Mouse (Mus musculus): ENCODE results near the gene Pla2g6. TPM values are rescaled to one million over a fixed set of nuclear protein-coding genes. Genes with fewer than 3 reads are reported as not detected.

The Pla2g6 gene
- polyA plus RNA-seq, 2 experiments, result 12.7 to 21.8 TPM

DNA sequence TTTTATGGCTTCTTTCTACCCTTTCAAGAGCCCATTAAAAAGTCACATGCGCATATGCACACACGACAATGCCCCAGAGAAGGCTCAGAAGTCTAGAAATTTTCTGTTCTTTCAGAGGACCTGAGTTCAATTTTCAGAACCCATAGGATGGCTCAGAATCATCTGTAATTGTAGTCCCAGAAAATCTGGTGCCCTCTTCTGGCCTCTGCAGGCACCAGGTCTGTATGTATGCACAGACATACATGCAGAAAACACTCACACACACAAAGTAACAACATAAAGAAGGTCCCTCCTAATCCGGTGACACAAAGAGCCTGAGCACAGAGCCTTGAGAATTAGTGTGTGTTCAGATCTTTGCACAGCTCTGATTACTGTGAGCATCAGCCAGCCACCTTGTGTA lies 37.9 kb downstream of the Pla2g6 start:
- no peak overlapping the region for H3K4me2 ChIP-seq (replicated peaks; ENCODE audit: low read depth, low read length, severe bottlenecking)
- no peaks in the 10 kb centered on the region for H3K4me1 ChIP-seq (ENCODE audit: control insufficient read depth, insufficient read depth, low read length)
- H3K4me3 ChIP-seq (replicated peaks; ENCODE audit: low read length), result no peak overlapping the region
- H3K27me3 ChIP-seq (ENCODE audit: control insufficient read depth, insufficient read depth, low read length), result no peaks in the 10 kb centered on the region
- peaks cover 18% of the 10 kb centered on the region for H3K36me3 ChIP-seq (ENCODE audit: control insufficient read depth, insufficient read depth, low read length)
- TF ChIP-seq POLR2A (IDR thresholded peaks at IDR 0.05; ENCODE audit: borderline replicate concordance, extremely low read depth, insufficient read depth, insufficient read length), result no peak
- no peaks in the 10 kb centered on the region for H3K9me3 ChIP-seq (ENCODE audit: control insufficient read depth, low read length)
- ATAC-seq (ENCODE audit: low FRiP score, low read depth) (no peak), DNase-seq (ENCODE audit: low spot score) (no peak)
- H3K9ac ChIP-seq (ENCODE audit: low read depth, low read length, severe bottlenecking), result no peak overlapping the region
- H3K27ac ChIP-seq (replicated peaks; ENCODE audit: low read depth, low read length), result no peak overlapping the region
- WGBS, result 45% methylated on average over 3 of the region's 3 CpGs

- no peak overlapping the region for H3K4me2 ChIP-seq (replicated peaks; ENCODE audit: low read depth, low read length, severe bottlenecking)
- ATAC-seq (ENCODE audit: low FRiP score, low read depth), result no peak
Observed at GRCm38 (mm10) chr15:79289441-79289840, 38.7 kb downstream of the Pla2g6 start.

DNA sequence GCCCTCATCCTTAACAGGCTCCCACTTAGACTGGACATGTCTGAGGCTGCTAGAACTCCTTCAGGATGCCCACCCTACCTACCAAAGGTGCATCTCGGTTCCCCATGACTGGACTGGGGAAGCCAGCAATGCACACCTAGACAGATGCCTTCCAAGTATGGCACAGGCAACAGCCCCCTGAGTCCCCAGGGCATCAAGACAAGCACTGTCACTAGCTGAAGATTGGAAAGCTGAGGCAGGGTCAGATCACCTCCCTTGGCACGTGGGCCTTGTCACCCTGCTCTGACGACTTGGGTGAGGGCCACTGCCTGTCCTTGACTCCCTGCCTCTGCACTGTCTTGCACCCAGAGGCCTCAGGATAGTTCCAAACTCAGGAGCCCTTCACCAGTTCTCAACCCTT lies 39.8 kb downstream of the Pla2g6 start:
- WGBS, result 85% methylated on average over 3 of the region's 3 CpGs
- Histone ChIP-seq H3K9me3 (ENCODE audit: control insufficient read depth, low read length) (no peaks in the 10 kb centered on the region), H3K4me1 (ENCODE audit: control insufficient read depth, insufficient read depth, low read length) (no peaks in the 10 kb centered on the region), H3K9ac (ENCODE audit: low read depth, low read length, severe bottlenecking) (no peak overlapping the region), H3K36me3 (ENCODE audit: control insufficient read depth, insufficient read depth, low read length) (peaks cover 18% of the 10 kb centered on the region), H3K4me2 (replicated peaks; ENCODE audit: low read depth, low read length, severe bottlenecking) (no peak overlapping the region), H3K27me3 (ENCODE audit: control insufficient read depth, insufficient read depth, low read length) (no peaks in the 10 kb centered on the region), H3K4me3 (replicated peaks; ENCODE audit: low read length) (no peak overlapping the region), H3K27ac (replicated peaks; ENCODE audit: low read depth, low read length) (no peak overlapping the region)
- TF ChIP-seq POLR2A (IDR thresholded peaks at IDR 0.05; ENCODE audit: borderline replicate concordance, extremely low read depth, insufficient read depth, insufficient read length), result no peak
- ATAC-seq (ENCODE audit: low FRiP score, low read depth) (no peak), DNase-seq (ENCODE audit: low spot score) (no peak)

More at GRCm38 (mm10) chr15:79289441-79289840, 38.7 kb downstream of the Pla2g6 start:
- no peak overlapping the region for H3K9ac ChIP-seq (ENCODE audit: low read depth, low read length, severe bottlenecking)
- H3K27me3 ChIP-seq (ENCODE audit: control insufficient read depth, insufficient read depth, low read length), result no peaks in the 10 kb centered on the region
- peaks cover 18% of the 10 kb centered on the region for H3K36me3 ChIP-seq (ENCODE audit: control insufficient read depth, insufficient read depth, low read length)
- H3K4me3 ChIP-seq (replicated peaks; ENCODE audit: low read length), result no peak overlapping the region
- H3K27ac ChIP-seq (replicated peaks; ENCODE audit: low read depth, low read length), result no peak overlapping the region
- H3K4me1 ChIP-seq (ENCODE audit: control insufficient read depth, insufficient read depth, low read length), result no peaks in the 10 kb centered on the region
- DNase-seq (ENCODE audit: low spot score), result no peak
- no peaks in the 10 kb centered on the region for H3K9me3 ChIP-seq (ENCODE audit: control insufficient read depth, low read length)
- WGBS, result 73% methylated on average over 12 of the region's 12 CpGs
- TF ChIP-seq POLR2A (IDR thresholded peaks at IDR 0.05; ENCODE audit: borderline replicate concordance, extremely low read depth, insufficient read depth, insufficient read length), result no peak

DNA sequence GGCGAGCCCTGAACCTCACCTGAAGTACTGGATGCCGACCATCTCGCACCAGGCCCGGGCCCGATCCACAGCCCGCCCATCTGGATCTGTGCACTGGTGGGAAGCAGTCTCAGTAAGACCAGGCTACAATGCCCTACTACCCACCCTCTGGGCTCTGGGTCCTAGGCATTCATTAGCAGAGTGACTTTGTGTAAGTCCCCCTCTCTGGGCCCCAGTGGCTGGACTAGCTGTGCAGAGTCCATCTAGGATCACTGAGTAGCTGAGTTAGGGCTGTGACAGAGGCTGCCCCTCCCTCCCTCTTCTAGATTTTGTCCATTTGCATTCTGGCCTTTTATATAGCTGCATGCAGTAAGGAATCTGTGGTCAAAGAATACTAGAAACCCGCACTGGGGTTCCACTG lies 41.1 kb downstream of the Pla2g6 start:
- H3K4me3 ChIP-seq (replicated peaks; ENCODE audit: low read length), result no peak overlapping the region
- H3K9ac ChIP-seq (ENCODE audit: low read depth, low read length, severe bottlenecking), result no peak overlapping the region
- H3K36me3 ChIP-seq (ENCODE audit: control insufficient read depth, insufficient read depth, low read length), result peaks cover 18% of the 10 kb centered on the region
- DNase-seq (ENCODE audit: low spot score) (no peak), ATAC-seq (ENCODE audit: low FRiP score, low read depth) (no peak)
- no peak for TF ChIP-seq POLR2A (IDR thresholded peaks at IDR 0.05; ENCODE audit: borderline replicate concordance, extremely low read depth, insufficient read depth, insufficient read length)
- H3K9me3 ChIP-seq (ENCODE audit: control insufficient read depth, low read length), result no peaks in the 10 kb centered on the region
- no peaks in the 10 kb centered on the region for H3K4me1 ChIP-seq (ENCODE audit: control insufficient read depth, insufficient read depth, low read length)
- H3K27ac ChIP-seq (replicated peaks; ENCODE audit: low read depth, low read length), result no peak overlapping the region
- H3K27me3 ChIP-seq (ENCODE audit: control insufficient read depth, insufficient read depth, low read length), result no peaks in the 10 kb centered on the region
- WGBS, result 92% methylated on average over 7 of the region's 7 CpGs
- no peak overlapping the region for H3K4me2 ChIP-seq (replicated peaks; ENCODE audit: low read depth, low read length, severe bottlenecking)

- Histone ChIP-seq H3K36me3 (ENCODE audit: control insufficient read depth, insufficient read depth, low read length) (peaks cover 18% of the 10 kb centered on the region), H3K27me3 (ENCODE audit: control insufficient read depth, insufficient read depth, low read length) (no peaks in the 10 kb centered on the region), H3K9me3 (ENCODE audit: control insufficient read depth, low read length) (no peaks in the 10 kb centered on the region), H3K4me3 (replicated peaks; ENCODE audit: low read length) (no peak overlapping the region), H3K27ac (replicated peaks; ENCODE audit: low read depth, low read length) (no peak overlapping the region), H3K4me2 (replicated peaks; ENCODE audit: low read depth, low read length, severe bottlenecking) (no peak overlapping the region), H3K9ac (ENCODE audit: low read depth, low read length, severe bottlenecking) (no peak overlapping the region), H3K4me1 (ENCODE audit: control insufficient read depth, insufficient read depth, low read length) (no peaks in the 10 kb centered on the region)
- no peak for ATAC-seq (ENCODE audit: low FRiP score, low read depth)
- DNase-seq (ENCODE audit: low spot score), result no peak
- no peak for TF ChIP-seq POLR2A (IDR thresholded peaks at IDR 0.05; ENCODE audit: borderline replicate concordance, extremely low read depth, insufficient read depth, insufficient read length)
- 86% methylated on average over 7 of the region's 7 CpGs for WGBS
Observed at GRCm38 (mm10) chr15:79286141-79286540, 42.0 kb downstream of the Pla2g6 start.

DNA sequence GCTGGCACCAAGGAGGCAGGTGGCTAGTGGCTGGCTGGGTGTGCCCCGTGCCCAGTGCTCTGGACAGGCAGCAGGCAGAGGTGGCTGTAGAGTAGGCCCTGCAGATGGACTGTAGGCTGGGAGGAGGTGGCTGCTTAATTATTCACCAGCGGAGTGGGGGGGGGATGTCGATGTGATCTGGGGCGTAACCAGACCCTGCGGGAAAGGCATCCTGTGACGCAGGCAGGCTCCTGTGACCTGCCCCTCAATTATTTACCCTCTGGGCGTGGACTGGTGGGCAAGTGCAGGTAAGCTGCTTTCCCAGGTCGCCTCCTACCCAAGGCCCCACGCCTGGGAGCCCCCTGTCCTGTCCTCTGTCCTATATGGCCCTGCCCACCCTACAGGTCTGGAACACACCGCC lies 42.8 kb downstream of the Pla2g6 start, which contains the start of gene Baiap2l2:
Gene Baiap2l2 (minus strand): TSS at position 139 of the 400 bp plus-strand sequence.
- Histone ChIP-seq H3K4me2 (replicated peaks; ENCODE audit: low read depth, low read length, severe bottlenecking) (no peak within 1 kb of the TSS), H3K4me1 (ENCODE audit: control insufficient read depth, insufficient read depth, low read length) (no peaks in the 10 kb centered on the region)
- ATAC-seq (ENCODE audit: low FRiP score, low read depth), result no peak

More for the DNA sequence above, 42.8 kb downstream of the Pla2g6 start, which contains the start of gene Baiap2l2:
- Histone ChIP-seq H3K4me3 (replicated peaks; ENCODE audit: low read length) (no peak within 1 kb of the TSS), H3K27me3 (ENCODE audit: control insufficient read depth, insufficient read depth, low read length) (no peaks in the 10 kb centered on the region), H3K9me3 (ENCODE audit: control insufficient read depth, low read length) (no peaks in the 10 kb centered on the region), H3K36me3 (ENCODE audit: control insufficient read depth, insufficient read depth, low read length) (peaks cover 18% of the 10 kb centered on the region), H3K27ac (replicated peaks; ENCODE audit: low read depth, low read length) (no peak within 1 kb of the TSS), H3K9ac (ENCODE audit: low read depth, low read length, severe bottlenecking) (no peak within 1 kb of the TSS)
- TF ChIP-seq POLR2A (IDR thresholded peaks at IDR 0.05; ENCODE audit: borderline replicate concordance, extremely low read depth, insufficient read depth, insufficient read length), result no peak
- DNase-seq (ENCODE audit: low spot score), result no peak
- WGBS, result 62% methylated on average over 10 of the region's 10 CpGs

Data from limb, embryonic 14.5 days (tissue).